Mouse (Mus musculus) CD4-positive helper T cell, adult 2 months (primary cell): ENCODE results near the gene Mettl9.
"Not testable (repeated sequence)": the region's sequence is repeated elsewhere in the genome, so short reads cannot be mapped to it uniquely, and the experiment has no call there.

ENCODE experiments used
- DNase-seq: peaks from one replicate; pipeline ENCODE4 v3.0.0-alpha.2; 2012; ENCODE audit warnings: low read depth, missing footprints, low spot score

Mettl9 gene

GRCm38 (mm10) chr7:121033856-121034652 lies at the start of gene Mettl9:
Gene Mettl9, plus strand, starts transcription at chr7:121034445.
- peak; percentile 96 for DNase-seq

- no peak for DNase-seq
Measured at GRCm38 (mm10) chr7:120991191-120991590, 43.1 kb upstream of the Mettl9 start.

GRCm38 (mm10) chr7:120999021-120999530 lies 35.2 kb upstream of the Mettl9 start:
- no peak for DNase-seq

- DNase-seq: no peak
Measured at GRCm38 (mm10) chr7:121000065-121000822, 34.0 kb upstream of the Mettl9 start.

GRCm38 (mm10) chr7:121001879-121002278 lies 32.4 kb upstream of the Mettl9 start:
- DNase-seq: no peak

GRCm38 (mm10) chr7:121002407-121002928 lies 31.8 kb upstream of the Mettl9 start:
- no peak for DNase-seq

GRCm38 (mm10) chr7:121003793-121004418 lies 30.3 kb upstream of the Mettl9 start:
- DNase-seq: no peak

- DNase-seq: no peak
Measured at GRCm38 (mm10) chr7:121011794-121012689, 22.2 kb upstream of the Mettl9 start.

- DNase-seq: no peak
Measured at GRCm38 (mm10) chr7:121014486-121014885, 19.8 kb upstream of the Mettl9 start.

- DNase-seq: no peak
Measured at GRCm38 (mm10) chr7:121018778-121019177, 15.5 kb upstream of the Mettl9 start.

- peak; percentile 57 for DNase-seq
Measured at GRCm38 (mm10) chr7:121020277-121020676, 14.0 kb upstream of the Mettl9 start.

- no peak for DNase-seq
Measured at GRCm38 (mm10) chr7:121025221-121026008, 8.8 kb upstream of the Mettl9 start.

- no peak for DNase-seq
Measured at GRCm38 (mm10) chr7:121026300-121026699, 7.9 kb upstream of the Mettl9 start.

GRCm38 (mm10) chr7:121029947-121030346 lies 4.3 kb upstream of the Mettl9 start:
- DNase-seq: not testable (repeated sequence)

GRCm38 (mm10) chr7:121034701-121035141 lies 476 bp downstream of the Mettl9 start:
- no peak for DNase-seq

- DNase-seq: no peak
Measured at GRCm38 (mm10) chr7:121035161-121035721, 996 bp downstream of the Mettl9 start.

- no peak for DNase-seq
Measured at GRCm38 (mm10) chr7:121040595-121040994, 6.3 kb downstream of the Mettl9 start.

- DNase-seq: no peak
Measured at GRCm38 (mm10) chr7:121041989-121042388, 7.7 kb downstream of the Mettl9 start.

- no peak for DNase-seq
Measured at GRCm38 (mm10) chr7:121043004-121043403, 8.8 kb downstream of the Mettl9 start.

GRCm38 (mm10) chr7:121043510-121043909 lies 9.3 kb downstream of the Mettl9 start:
- peak; percentile 21 for DNase-seq
